ENCODE assay signal across 8 mouse cellular contexts in the genomic region with DNA sequence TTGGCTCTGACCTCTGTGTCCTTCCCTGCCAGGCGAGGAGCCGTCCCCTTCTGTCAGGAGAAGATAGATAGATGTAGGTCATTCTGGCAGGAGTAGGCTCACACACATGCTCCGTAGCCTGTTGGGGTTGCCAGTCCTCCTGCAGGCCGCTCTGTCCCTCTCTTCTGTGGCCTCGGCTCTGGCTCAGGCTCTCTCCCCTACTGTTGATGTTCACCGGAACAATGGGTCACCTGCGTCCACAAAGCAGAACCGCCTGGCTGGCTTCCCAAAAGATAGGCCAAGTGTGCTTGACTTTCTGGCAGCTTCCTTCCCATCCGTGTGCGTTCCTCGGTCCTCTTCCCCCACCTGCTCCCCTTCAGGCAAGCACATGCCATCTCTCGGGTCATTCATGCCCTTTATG. TPM values are rescaled to one million over a fixed set of nuclear protein-coding genes. Genes with fewer than 3 reads are reported as not detected.
DNase-seq lines count a peak whose midpoint lies in the region; ATAC-seq and TF ChIP-seq lines count a peak whose summit lies in the region.

No protein-coding gene starts in this region.

- peak; percentile 44; the same call in 1 of the 2 replicates for ATAC-seq in heart, embryonic 15.5 days (replicated peaks; ENCODE audit: insufficient number of reproducible peaks, insufficient read depth, low FRiP score, low read depth)
- peak; percentile 68 for ATAC-seq in lung, postnatal 0 days

- H3K4me3 ChIP-seq in heart, embryonic 15.5 days: no peak overlapping the region
- H3K4me3 ChIP-seq in lung, postnatal 0 days (ENCODE audit: low read depth, low read length): no peak overlapping the region
- H3K4me3 ChIP-seq in limb, embryonic 10.5 days: no peak overlapping the region

- no peak for TF ChIP-seq EP300 in lung, postnatal 0 days (IDR thresholded peaks at IDR 0.05)

- H3K9ac ChIP-seq in heart, embryonic 15.5 days: no peak overlapping the region
- no peak overlapping the region for H3K9ac ChIP-seq in lung, postnatal 0 days (replicated peaks; ENCODE audit: low read depth)

- H3K4me2 ChIP-seq in heart, embryonic 15.5 days: no peak overlapping the region
- H3K4me2 ChIP-seq in lung, postnatal 0 days (replicated peaks; ENCODE audit: low read depth, low read length): no peak overlapping the region

- H3K4me1 ChIP-seq in heart, embryonic 15.5 days (replicated peaks): peaks cover 29% of the 10 kb centered on the region
- peaks cover 3% of the 10 kb centered on the region; the same call in 1 of the 2 replicates for H3K4me1 ChIP-seq in lung, postnatal 0 days (ENCODE audit: insufficient read depth, low read depth, low read length)
- no peaks in the 10 kb centered on the region for H3K4me1 ChIP-seq in limb, embryonic 10.5 days

- WGBS in heart, embryonic 15.5 days: 35% methylated on average over 12 of the region's 12 CpGs
- WGBS in lung, postnatal 0 days: 30% methylated on average over 12 of the region's 12 CpGs
- WGBS in limb, embryonic 10.5 days: 85% methylated on average over 12 of the region's 12 CpGs

- H3K27ac ChIP-seq in heart, embryonic 15.5 days: peak overlapping the region; percentile 26
- peak overlapping the region; percentile 38; the same call in 1 of the 2 replicates for H3K27ac ChIP-seq in lung, postnatal 0 days (ENCODE audit: low read length)
- H3K27ac ChIP-seq in limb, embryonic 10.5 days: no peak overlapping the region

- H3K9me3 ChIP-seq in heart, embryonic 15.5 days (replicated peaks): no peaks in the 10 kb centered on the region
- H3K9me3 ChIP-seq in lung, postnatal 0 days (ENCODE audit: low read length): no peaks in the 10 kb centered on the region
- no peaks in the 10 kb centered on the region for H3K9me3 ChIP-seq in limb, embryonic 10.5 days (replicated peaks)

- no peaks in the 10 kb centered on the region for H3K27me3 ChIP-seq in heart, embryonic 15.5 days
- no peaks in the 10 kb centered on the region for H3K27me3 ChIP-seq in lung, postnatal 0 days (replicated peaks; ENCODE audit: insufficient read depth, low read length)
- H3K27me3 ChIP-seq in limb, embryonic 10.5 days (ENCODE audit: low read depth, poor library complexity, severe bottlenecking): no peaks in the 10 kb centered on the region

- DNase-seq in layer of hippocampus, postnatal 10 days (ENCODE audit: low spot score in 2 of 2): peak; percentile 33 to 35
- no peak for DNase-seq in layer of hippocampus, postnatal 25 days (ENCODE audit: extremely low spot score in 1 of 2, low spot score in 1 of 2)
- peak; percentile 97 for DNase-seq in cerebellum, adult 11 months
- DNase-seq in lung, postnatal 0 days (ENCODE audit: low spot score): peak; percentile 56
- DNase-seq in limb, embryonic 10.5 days (ENCODE audit: low spot score): no peak
- no peak for DNase-seq in embryo, embryonic 9.5 days (ENCODE audit: extremely low spot score)
- DNase-seq in thymus, postnatal 36 days: no peak

- peak; percentile 26; the same call in 1 of the 2 replicates for TF ChIP-seq CTCF in lung, postnatal 0 days (IDR thresholded peaks at IDR 0.05)

- H3K36me3 ChIP-seq in heart, embryonic 15.5 days: peaks cover 59% of the 10 kb centered on the region
- H3K36me3 ChIP-seq in lung, postnatal 0 days (ENCODE audit: insufficient read depth, low read length): peaks cover 10% of the 10 kb centered on the region; the same call in 1 of the 2 replicates
- H3K36me3 ChIP-seq in limb, embryonic 10.5 days: peaks cover 90% of the 10 kb centered on the region

RNA-seq across cellular contexts. Expression of a gene that starts 56.0 kb away (rescaled TPM):
- 10 to 100 TPM; 11.0 to 12.5 TPM for total RNA-seq in layer of hippocampus, postnatal 10 days (2021)
- 10 to 100 TPM; 15.4 to 16.8 TPM for total RNA-seq in layer of hippocampus, postnatal 25 days (2021)
- polyA plus RNA-seq in heart, embryonic 15.5 days (2015; fragmentation: Nextera tagmentation; extraction: Ambion mirVana): 23.0 and 26.0 TPM in 2 replicates
- polyA plus RNA-seq in lung, postnatal 0 days (2015; fragmentation: Nextera tagmentation; extraction: Ambion mirVana): 25.5 and 27.9 TPM in 2 replicates
- polyA plus RNA-seq in limb, embryonic 10.5 days (2016; fragmentation: Nextera tagmentation; extraction: Ambion mirVana): 47.9 and 55.6 TPM in 2 replicates

RNA-seq across cellular contexts. Expression of a gene that starts 56.3 kb away (rescaled TPM):
- 100 to 1,000 TPM; 170 to 180 TPM for total RNA-seq in layer of hippocampus, postnatal 10 days (2021)
- total RNA-seq in layer of hippocampus, postnatal 25 days (2021): 100 to 1,000 TPM; 174 to 178 TPM
- 162 and 181 TPM in 2 replicates for polyA plus RNA-seq in heart, embryonic 15.5 days (2015; fragmentation: Nextera tagmentation; extraction: Ambion mirVana)
- polyA plus RNA-seq in lung, postnatal 0 days (2015; fragmentation: Nextera tagmentation; extraction: Ambion mirVana): 192 and 206 TPM in 2 replicates
- 221 and 232 TPM in 2 replicates for polyA plus RNA-seq in limb, embryonic 10.5 days (2016; fragmentation: Nextera tagmentation; extraction: Ambion mirVana)

Comparison
In these comparisons a context has a peak if more than half of its experiments do, and no peak if none do; other contexts are left out.
1. DNase-seq: peak in layer of hippocampus, postnatal 10 days (2 of 2), cerebellum, adult 11 months (single experiment) and lung, postnatal 0 days (single experiment); none in layer of hippocampus, postnatal 25 days (0 of 2), limb, embryonic 10.5 days (single experiment), embryo, embryonic 9.5 days (single experiment) and thymus, postnatal 36 days (0 of 2).